Mouse (Mus musculus): ENCODE measurements around the gene 4933425L06Rik. TPM values are rescaled to one million over a fixed set of nuclear protein-coding genes. Genes with fewer than 3 reads are reported as not detected.

Gene 4933425L06Rik
- total and polyA plus RNA-seq, 2 experiments from 2014 or later: not detected

DNA sequence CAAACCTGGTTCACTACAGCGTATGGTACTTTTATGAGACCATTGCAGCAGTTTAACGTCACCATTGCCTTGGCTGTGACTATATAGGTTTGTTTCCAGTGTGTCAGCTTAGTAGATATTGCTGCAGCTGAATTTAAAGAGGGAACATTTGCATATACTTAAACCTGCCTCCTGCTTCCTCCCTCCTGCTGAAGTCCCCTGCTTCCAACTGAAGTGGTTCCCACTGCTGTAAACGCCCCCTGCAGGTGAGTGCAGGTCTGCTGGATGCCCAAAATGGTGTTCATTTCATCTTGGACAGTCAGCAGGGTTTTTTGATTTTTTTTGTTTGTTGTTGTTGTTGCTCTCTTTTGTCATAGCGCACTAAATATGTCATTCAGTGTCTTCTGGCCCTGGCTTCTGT lies 72.0 kb downstream of the 4933425L06Rik start:
- Histone ChIP-seq H3K36me3 (ENCODE audit: insufficient read depth) (no peaks in the 10 kb centered on the region), H3K4me3 (ENCODE audit: low read depth, low read length) (no peak overlapping the region), H3K9me3 (ENCODE audit: low read length) (no peaks in the 10 kb centered on the region), H3K27ac (ENCODE audit: low read depth, low read length) (no peak overlapping the region), H3K9ac (no peak overlapping the region), H3K4me2 (ENCODE audit: low read depth) (no peak overlapping the region), H3K4me1 (ENCODE audit: insufficient read depth) (no peaks in the 10 kb centered on the region), H3K27me3 (ENCODE audit: insufficient read depth, low read length) (no peaks in the 10 kb centered on the region)
- peak; percentile 38; the same call in 1 of the 2 replicates for TF ChIP-seq CTCF (IDR thresholded peaks at IDR 0.05; ENCODE audit: low read depth)
- no peak for ATAC-seq
- WGBS: 56% methylated on average over 4 of the region's 4 CpGs
- peak; percentile 9 for DNase-seq

- no peak for TF ChIP-seq CTCF (IDR thresholded peaks at IDR 0.05; ENCODE audit: low read depth)
- H3K9me3 ChIP-seq (ENCODE audit: low read length): no peaks in the 10 kb centered on the region
- no peak overlapping the region for H3K4me2 ChIP-seq (ENCODE audit: low read depth)
- no peaks in the 10 kb centered on the region for H3K4me1 ChIP-seq (ENCODE audit: insufficient read depth)
- ATAC-seq: no peak
- H3K9ac ChIP-seq: no peak overlapping the region
- H3K36me3 ChIP-seq (ENCODE audit: insufficient read depth): no peaks in the 10 kb centered on the region; the same call in 1 of the 2 replicates
- H3K27me3 ChIP-seq (ENCODE audit: insufficient read depth, low read length): no peaks in the 10 kb centered on the region
- DNase-seq: no peak
- no peak overlapping the region for H3K4me3 ChIP-seq (ENCODE audit: low read depth, low read length)
- 82% methylated on average over 6 of the region's 6 CpGs for WGBS
- H3K27ac ChIP-seq (ENCODE audit: low read depth, low read length): no peak overlapping the region
Observed at GRCm38 (mm10) chr13:105165441-105165840, 83.5 kb downstream of the 4933425L06Rik start.

Other genes with a start within 250 kb of the 4933425L06Rik start
- gene Shisal2b, start 218.2 kb upstream of the 4933425L06Rik start, total RNA-seq (2014; rRNA removed): 1.8 and 3.0 TPM in 2 replicates
- gene Shisal2b, start 218.2 kb upstream of the 4933425L06Rik start, polyA plus RNA-seq (2015; fragmentation: Nextera tagmentation; extraction: Ambion mirVana): 1.7 and 2.4 TPM in 2 replicates
- gene Rgs7bp, start 27.2 kb upstream of the 4933425L06Rik start, total RNA-seq (2014; rRNA removed): 13.5 and 15.2 TPM in 2 replicates
- 3.3 and 7.8 TPM in 2 replicates for gene Rgs7bp, start 27.2 kb upstream of the 4933425L06Rik start, polyA plus RNA-seq (2015; fragmentation: Nextera tagmentation; extraction: Ambion mirVana)
- gene Rnf180, start 212.7 kb downstream of the 4933425L06Rik start, total RNA-seq (2014; rRNA removed): 38.7 and 45.7 TPM in 2 replicates
- gene Rnf180, start 212.7 kb downstream of the 4933425L06Rik start, polyA plus RNA-seq (2015; fragmentation: Nextera tagmentation; extraction: Ambion mirVana): 38.3 and 49.3 TPM in 2 replicates